Mouse (Mus musculus): ENCODE measurements at regions not wholly inside any gene's neighbourhood (a gene's known extent, or its start where the extent isn't known, plus 50 kb on each side); places are given as distances from the start of the nearest gene placed in this dataset.

- DNase-seq (ENCODE audit: low spot score in 2 of 2) = no peak
These were observed 604.4 kb upstream of the Nrp1 start for GRCm38 (mm10) chr8:127753793-127754565.

GRCm38 (mm10) chr8:127757396-127757795 is 601.0 kb upstream of the Nrp1 start:
- DNase-seq (ENCODE audit: low spot score in 2 of 2) = no peak

- DNase-seq (ENCODE audit: low spot score in 2 of 2) = no peak
These were observed 598.5 kb upstream of the Nrp1 start for GRCm38 (mm10) chr8:127759906-127760305.

GRCm38 (mm10) chr8:127765199-127765598 is 593.2 kb upstream of the Nrp1 start:
- no peak for DNase-seq (ENCODE audit: low spot score in 2 of 2)

- no peak for DNase-seq (ENCODE audit: low spot score in 2 of 2)
These were observed 590.1 kb upstream of the Nrp1 start for GRCm38 (mm10) chr8:127768311-127768710.

- DNase-seq (ENCODE audit: low spot score in 2 of 2) = no peak
These were observed 588.8 kb upstream of the Nrp1 start for GRCm38 (mm10) chr8:127769651-127770050.

- no peak for DNase-seq (ENCODE audit: low spot score in 2 of 2)
These were observed 586.6 kb upstream of the Nrp1 start for GRCm38 (mm10) chr8:127771781-127772180.

- no peak for DNase-seq (ENCODE audit: low spot score in 2 of 2)
These were observed 586.0 kb upstream of the Nrp1 start for GRCm38 (mm10) chr8:127772415-127772814.

- no peak for DNase-seq (ENCODE audit: low spot score in 2 of 2)
These were observed 585.5 kb upstream of the Nrp1 start for GRCm38 (mm10) chr8:127772917-127773316.

GRCm38 (mm10) chr8:127774642-127775041 is 583.8 kb upstream of the Nrp1 start:
- DNase-seq (ENCODE audit: low spot score in 2 of 2) = no peak

GRCm38 (mm10) chr8:127775160-127775559 is 583.2 kb upstream of the Nrp1 start:
- no peak for DNase-seq (ENCODE audit: low spot score in 2 of 2)

- no peak for DNase-seq (ENCODE audit: low spot score in 2 of 2)
These were observed 582.7 kb upstream of the Nrp1 start for GRCm38 (mm10) chr8:127775747-127776146.

- DNase-seq (ENCODE audit: low spot score in 2 of 2) = no peak
These were observed 579.9 kb upstream of the Nrp1 start for GRCm38 (mm10) chr8:127778352-127779020.

- no peak for DNase-seq (ENCODE audit: low spot score in 2 of 2)
These were observed 579.2 kb upstream of the Nrp1 start for GRCm38 (mm10) chr8:127779021-127779689.

- no peak for DNase-seq (ENCODE audit: low spot score in 2 of 2)
These were observed 577.8 kb upstream of the Nrp1 start for GRCm38 (mm10) chr8:127780596-127780995.

GRCm38 (mm10) chr8:127781011-127781410 is 577.4 kb upstream of the Nrp1 start:
- DNase-seq (ENCODE audit: low spot score in 2 of 2) = no peak

- no peak for DNase-seq (ENCODE audit: low spot score in 2 of 2)
These were observed 565.8 kb upstream of the Nrp1 start for GRCm38 (mm10) chr8:127792611-127793010.

GRCm38 (mm10) chr8:127799849-127800471 is 558.4 kb upstream of the Nrp1 start:
- DNase-seq (ENCODE audit: low spot score in 2 of 2) = no peak

- no peak for DNase-seq (ENCODE audit: low spot score in 2 of 2)
These were observed 556.3 kb upstream of the Nrp1 start for GRCm38 (mm10) chr8:127802136-127802535.

- no peak for DNase-seq (ENCODE audit: low spot score in 2 of 2)
These were observed 555.6 kb upstream of the Nrp1 start for GRCm38 (mm10) chr8:127802661-127803333.

Data from thymus, postnatal 10 days (tissue).